In the genomic region with DNA sequence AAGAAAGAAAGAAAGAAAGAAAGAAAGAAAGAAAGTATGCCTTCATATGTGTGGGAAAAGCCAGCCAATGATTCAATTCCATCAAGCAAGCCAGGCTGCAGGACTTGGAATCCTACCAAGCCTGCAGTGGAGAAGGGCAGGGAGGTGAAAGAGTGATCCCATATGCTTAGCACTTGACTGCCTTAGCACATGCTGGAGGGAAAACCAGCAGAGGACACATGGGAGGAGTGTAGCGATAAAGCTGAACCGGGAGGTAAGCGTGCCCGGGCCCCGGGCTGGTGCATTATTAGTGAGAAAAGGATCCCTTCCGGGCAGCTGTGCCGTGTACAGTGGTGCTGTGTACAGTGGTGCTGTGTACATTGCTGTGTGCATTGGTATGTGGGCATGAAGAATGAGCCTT, we compare ENCODE assay signal across 9 mouse cellular contexts.
A peak's percentile ranks its signal among the peaks of the same experiment; 100 is the strongest.
DNase-seq lines count a peak whose midpoint lies in the region; ATAC-seq and TF ChIP-seq lines count a peak whose summit lies in the region.
"Had no signal": no experiment of that assay in that cellular context is flagged by ENCODE, and none has a peak within 500 bp of the region (broad histone marks: within the 10 kb centered on the region; RNA-seq: fewer than 3 reads in every experiment).

No protein-coding gene starts in this region.

- DNase-seq in hindbrain, embryonic 11.5 days (ENCODE audit: low spot score), result no peak
- DNase-seq in 3134 (ENCODE audit: extremely low read depth, insufficient read length, low spot score), result peak; percentile 31
- DNase-seq in brain, embryonic 14.5 days (ENCODE audit: low read depth), result peak; percentile 71
- no peak for DNase-seq in adrenal gland, postnatal 4 days (ENCODE audit: low spot score in 2 of 2)
- DNase-seq in frontal cortex, adult 2 months (ENCODE audit: extremely low spot score in 1 of 2, low spot score in 1 of 2), result no peak
- DNase-seq in gastrocnemius, adult 8-10 months (ENCODE audit: low spot score in 2 of 2), result no peak
- DNase-seq: thymus, postnatal 14 days had no signal

- TF ChIP-seq CTCF in brain, embryonic 14.5 days (IDR thresholded peaks at IDR 0.05; ENCODE audit: borderline replicate concordance, extremely low read depth, insufficient read depth, insufficient read length), result no peak

- TF ChIP-seq POLR2A in brain, embryonic 14.5 days (IDR thresholded peaks at IDR 0.05; ENCODE audit: borderline replicate concordance, extremely low read depth, insufficient read depth, insufficient read length, poor library complexity, severe bottlenecking), result no peak

- H3K9ac ChIP-seq in hindbrain, embryonic 16.5 days (ENCODE audit: low read depth, low read length), result no peak overlapping the region
- H3K9ac ChIP-seq in hindbrain, embryonic 11.5 days (ENCODE audit: low read depth, low read length), result no peak overlapping the region
- H3K9ac ChIP-seq in heart, embryonic 15.5 days, result no peak overlapping the region

- no peaks in the 10 kb centered on the region for H3K27me3 ChIP-seq in hindbrain, embryonic 16.5 days (replicated peaks; ENCODE audit: control insufficient read depth, insufficient read depth, low read length)
- no peaks in the 10 kb centered on the region for H3K27me3 ChIP-seq in hindbrain, embryonic 11.5 days (ENCODE audit: control insufficient read depth, insufficient read depth, low read length)
- H3K27me3 ChIP-seq in heart, embryonic 15.5 days, result no peaks in the 10 kb centered on the region

- peaks cover 17% of the 10 kb centered on the region for H3K4me1 ChIP-seq in hindbrain, embryonic 16.5 days (ENCODE audit: control insufficient read depth, insufficient read depth, low read depth, low read length)
- H3K4me1 ChIP-seq in hindbrain, embryonic 11.5 days (replicated peaks; ENCODE audit: control insufficient read depth, insufficient read depth, low read length), result peaks cover 3% of the 10 kb centered on the region; the same call in 1 of the 2 replicates
- H3K4me1 ChIP-seq in heart, embryonic 15.5 days (replicated peaks), result peaks cover 38% of the 10 kb centered on the region

- 0 out of 2 replicates have a peak, but pooled peaks have one; percentile 28 for ATAC-seq in hindbrain, embryonic 16.5 days
- no peak for ATAC-seq in hindbrain, embryonic 11.5 days (ENCODE audit: low FRiP score)
- peak; percentile 78 for ATAC-seq in heart, embryonic 15.5 days (replicated peaks; ENCODE audit: insufficient number of reproducible peaks, insufficient read depth, low FRiP score, low read depth)

- no peaks in the 10 kb centered on the region for H3K9me3 ChIP-seq in hindbrain, embryonic 16.5 days (ENCODE audit: control insufficient read depth, low read length)
- no peaks in the 10 kb centered on the region for H3K9me3 ChIP-seq in hindbrain, embryonic 11.5 days (ENCODE audit: control insufficient read depth, low read length)
- no peaks in the 10 kb centered on the region for H3K9me3 ChIP-seq in heart, embryonic 15.5 days (replicated peaks)

- no peak overlapping the region for H3K4me3 ChIP-seq in hindbrain, embryonic 16.5 days (ENCODE audit: low read length)
- no peak overlapping the region for H3K4me3 ChIP-seq in hindbrain, embryonic 11.5 days (ENCODE audit: low read depth, low read length)
- no peak overlapping the region for H3K4me3 ChIP-seq in heart, embryonic 15.5 days

- no peaks in the 10 kb centered on the region for H3K36me3 ChIP-seq in hindbrain, embryonic 16.5 days (ENCODE audit: control insufficient read depth, insufficient read depth, low read length)
- no peaks in the 10 kb centered on the region for H3K36me3 ChIP-seq in hindbrain, embryonic 11.5 days (ENCODE audit: control insufficient read depth, insufficient read depth, low read length)
- H3K36me3 ChIP-seq in heart, embryonic 15.5 days, result no peaks in the 10 kb centered on the region

- WGBS in hindbrain, embryonic 16.5 days, result 77% methylated on average over 7 of the region's 7 CpGs
- 91% methylated on average over 7 of the region's 7 CpGs for WGBS in hindbrain, embryonic 11.5 days
- 49% methylated on average over 7 of the region's 7 CpGs for WGBS in heart, embryonic 15.5 days

- H3K27ac ChIP-seq in hindbrain, embryonic 16.5 days (ENCODE audit: low read depth, low read length), result no peak overlapping the region
- H3K27ac ChIP-seq in hindbrain, embryonic 11.5 days (ENCODE audit: low read depth, low read length), result no peak overlapping the region
- peak overlapping the region; percentile 51; the same call in 1 of the 2 replicates for H3K27ac ChIP-seq in heart, embryonic 15.5 days

- no peak overlapping the region for H3K4me2 ChIP-seq in hindbrain, embryonic 16.5 days (ENCODE audit: low read length)
- no peak overlapping the region for H3K4me2 ChIP-seq in hindbrain, embryonic 11.5 days (replicated peaks; ENCODE audit: low read depth, low read length)
- H3K4me2 ChIP-seq in heart, embryonic 15.5 days, result 0 out of 2 replicates have a peak overlapping the region, but pooled peaks have one; percentile 20

Comparison
In these comparisons a context has a peak if more than half of its experiments do, and no peak if none do; other contexts are left out.
1. DNase-seq: peak in 3134 (single experiment) and brain, embryonic 14.5 days (single experiment); none in hindbrain, embryonic 11.5 days (single experiment), adrenal gland, postnatal 4 days (0 of 2), frontal cortex, adult 2 months (0 of 2) and gastrocnemius, adult 8-10 months (0 of 2).